Mouse (Mus musculus) C3H10T1/2 (cell line): ENCODE data around the gene Ttc5. TPM values are rescaled to one million over a fixed set of nuclear protein-coding genes. Genes with fewer than 3 reads are reported as not detected.

Experiments used
- polyA plus RNA-seq, 2 experiments: library from polyadenylated mRNA; unstranded; fragments of >200 nt; fragmentation: generic; extraction: Trizol; gene quantifications; one replicate each; pipeline ENCODE4 v1.2.1; 2012; ENCODE audit warnings: missing spikeins in 2 of 2

Gene Ttc5
- polyA plus RNA-seq, result 10 to 100 TPM in 1 of 2 experiments, 1 to 10 TPM in 1; 4.6 to 27.5 TPM

DNA sequence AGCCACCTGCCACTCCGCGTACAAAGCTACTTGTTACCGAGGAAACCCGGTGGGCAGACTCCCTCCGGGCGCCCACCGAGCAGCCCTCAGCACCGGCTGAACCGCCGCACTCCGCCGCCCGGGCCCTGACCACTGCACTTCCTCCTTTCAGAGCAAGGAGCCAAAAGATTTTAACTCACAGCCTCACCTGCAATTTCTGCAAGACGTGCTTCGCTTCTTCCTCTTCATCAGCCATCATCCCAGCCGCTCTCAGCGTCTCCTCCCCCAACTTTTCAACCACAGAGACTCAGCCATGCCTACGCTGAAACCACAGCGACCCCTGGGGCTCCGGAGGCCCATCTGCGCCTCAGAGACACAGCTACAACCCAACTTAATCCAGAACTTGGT lies at the start of gene Ttc5:
TSS of gene Ttc5 (minus strand) at position 269 of the 387 bp plus-strand sequence.

GRCm38 (mm10) chr14:50807487-50808072 lies 22.3 kb upstream of the Ttc5 start, which contains the start of the genes Ccnb1ip1 and Parp2:
Gene Ccnb1ip1, minus strand, starts transcription at chr14:50807732.
Gene Parp2, plus strand, starts transcription at chr14:50807841.

DNA sequence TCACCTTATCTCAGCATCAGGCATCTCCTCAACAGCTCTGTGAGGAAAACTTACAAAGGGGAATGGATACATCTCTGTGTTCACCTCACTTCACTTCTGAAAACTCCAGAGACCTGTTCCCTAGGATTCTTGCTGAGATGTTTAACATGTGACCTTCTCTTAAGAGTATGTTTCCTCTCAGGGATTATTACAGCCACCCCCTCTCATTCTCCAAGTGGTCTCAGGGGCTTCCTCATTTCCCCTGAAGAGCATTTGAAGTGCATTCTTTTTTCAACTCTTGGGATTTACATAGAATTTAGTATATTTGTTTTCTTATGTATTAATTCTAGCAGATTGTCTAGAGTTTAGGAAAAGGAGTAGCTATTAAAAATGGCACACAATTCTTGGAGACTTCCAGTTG lies 40.3 kb downstream of the Ttc5 start, which contains the start of gene Olfr749:
TSS of gene Olfr749 (minus strand) at position 101 of the 400 bp plus-strand sequence.

Other genes with a start within 250 kb of the Ttc5 start
- gene Olfr744, start 170.6 kb downstream of the Ttc5 start, polyA plus RNA-seq, result not detected
- not detected for gene Olfr745, start 146.1 kb downstream of the Ttc5 start, polyA plus RNA-seq
- not detected for gene Olfr746, start 138.4 kb downstream of the Ttc5 start, polyA plus RNA-seq
- not detected for gene Olfr747, start 92.3 kb downstream of the Ttc5 start, polyA plus RNA-seq
- not detected for gene Olfr748, start 78.1 kb downstream of the Ttc5 start, polyA plus RNA-seq
- not detected for gene Olfr749, start 40.4 kb downstream of the Ttc5 start, polyA plus RNA-seq
- not detected for gene Ccnb1ip1, start 22.2 kb upstream of the Ttc5 start, polyA plus RNA-seq
- gene Parp2, start 22.3 kb upstream of the Ttc5 start, polyA plus RNA-seq, result 10 to 100 TPM in 1 of 2 experiments, 1 to 10 TPM in 1; 2.8 to 16.9 TPM
- 10 to 100 TPM; 12.0 to 25.0 TPM for gene Tep1, start 85.0 kb upstream of the Ttc5 start, polyA plus RNA-seq
- gene Klhl33, start 112.0 kb upstream of the Ttc5 start, polyA plus RNA-seq, result under 1 TPM; 0.01 to 0.52 TPM
- 10 to 100 TPM; 34.1 to 57.0 TPM for gene Osgep, start 139.4 kb upstream of the Ttc5 start, polyA plus RNA-seq
- gene Apex1, start 139.4 kb upstream of the Ttc5 start, polyA plus RNA-seq, result 100 to 1,000 TPM in 1 of 2 experiments, 10 to 100 TPM in 1; 65.4 to 178 TPM
- gene Pip4p1, start 145.3 kb upstream of the Ttc5 start, polyA plus RNA-seq, result 10 to 100 TPM; 35.4 to 55.3 TPM
- 10 to 100 TPM; 21.1 to 92.2 TPM for gene Pnp, start 145.6 kb upstream of the Ttc5 start, polyA plus RNA-seq
- gene Gm49342, start 159.0 kb upstream of the Ttc5 start, polyA plus RNA-seq, result 10 to 100 TPM in 1 of 2 experiments, 1 to 10 TPM in 1; 9.5 to 31.7 TPM
- under 1 TPM; 0.19 to 0.86 TPM for gene Pnp2, start 170.5 kb upstream of the Ttc5 start, polyA plus RNA-seq
- 1 to 10 TPM in 1 of 2 experiments, under 1 TPM in 1; 0.11 to 4.8 TPM for gene Rnase10, start 222.2 kb upstream of the Ttc5 start, polyA plus RNA-seq